Mouse (Mus musculus) heart, postnatal 0 days (tissue): ENCODE results near the gene Pik3c2b. TPM values are rescaled to one million over a fixed set of nuclear protein-coding genes. Genes with fewer than 3 reads are reported as not detected.

Experiments
- ATAC-seq: fragments of 200-750 bp; cut with Nextera tagmentation; 2 replicates; pipeline ENCODE4 v1.8.0; 2017; ENCODE audit warnings: low read depth, moderate number of reproducible peaks, moderate library complexity; ENCODE audit not compliant: insufficient read depth
- DNase-seq: peaks from one replicate; pipeline ENCODE4 v3.0.0-alpha.2; 2016; ENCODE audit warnings: low spot score
- H3K27ac ChIP-seq: fragments of 300-500 bp; sonication (generic); 2 replicates; pipeline ENCODE4 v1.5.1; 2014; ENCODE audit warnings: low read depth, mild to moderate bottlenecking
- H3K27me3 ChIP-seq: fragments of 300-500 bp; sonication (generic); 2 replicates; pipeline ENCODE4 v1.6.1; 2014; ENCODE audit warnings: low read length, mixed read lengths; ENCODE audit not compliant: control insufficient read depth, insufficient read depth
- H3K36me3 ChIP-seq: fragments of 300-500 bp; sonication (generic); replicated peaks from 2 replicates; pipeline ENCODE4 v1.6.1; 2014; ENCODE audit warnings: low read length, mixed read lengths; ENCODE audit not compliant: control insufficient read depth, insufficient read depth
- H3K4me1 ChIP-seq: fragments of 300-500 bp; sonication (generic); 2 replicates; pipeline ENCODE4 v1.6.1; 2014; ENCODE audit warnings: antibody characterized with exemption; ENCODE audit not compliant: control insufficient read depth, insufficient read depth
- H3K4me2 ChIP-seq: fragments of 300-500 bp; sonication (generic); 2 replicates; pipeline ENCODE4 v1.6.1; 2014; ENCODE audit warnings: low read depth, mild to moderate bottlenecking, low read length, moderate library complexity
- H3K4me3 ChIP-seq: fragments of 300-500 bp; sonication (generic); 2 replicates; pipeline ENCODE4 v1.5.1; 2014; ENCODE audit warnings: low read depth, low read length
- H3K9ac ChIP-seq: fragments of 300-500 bp; sonication (generic); replicated peaks from 2 replicates; pipeline ENCODE4 v1.6.1; 2014; ENCODE audit warnings: low read depth, low read length, mixed read lengths
- H3K9me3 ChIP-seq: fragments of 300-500 bp; sonication (generic); replicated peaks from 2 replicates; pipeline ENCODE4 v1.6.1; 2016; ENCODE audit warnings: low read length; ENCODE audit not compliant: control insufficient read depth
- CTCF ChIP-seq: IDR thresholded peaks from 2 replicates; pipeline ENCODE4 v1.5.1; 2016; ENCODE audit warnings: antibody characterized with exemption, control low read depth, low read depth
- EP300 ChIP-seq: IDR thresholded peaks from 2 replicates; pipeline ENCODE4 v1.6.1; 2016; ENCODE audit warnings: antibody characterized with exemption, low read depth
- WGBS: fragments of 180-500 bp; shearing (Covaris S2); extraction: QIAGEN DNeasy Blood & Tissue Kit; methylation state at CpG from one replicate; pipeline ENCODE4 v1.1.7; 2014; 5-methylcytosine and 5-hydroxymethylcytosine counted together
- polyA plus RNA-seq: library from polyadenylated mRNA; unstranded; fragments of >200 nt; fragmentation: Nextera tagmentation; extraction: Ambion mirVana; gene quantifications from 2 replicates; pipeline ENCODE4 v1.2.1, GENCODE M21; 2015
- total RNA-seq: library from RNA; depleted of rRNA; stranded (reverse); fragments of >200 nt; gene quantifications from 2 replicates; pipeline ENCODE4 v1.2.3, GENCODE M21; 2014; ENCODE audit warnings: low replicate concordance; rRNA removed

Gene Pik3c2b
- total and polyA plus RNA-seq, 2 experiments from 2014 or later, result 7.8 to 16.3 TPM

- peaks cover 11% of the 10 kb centered on the region for H3K4me1 ChIP-seq
- H3K9me3 ChIP-seq, result no peaks in the 10 kb centered on the region
- H3K27ac ChIP-seq, result no peak overlapping the region
- ATAC-seq (no peak), DNase-seq (no peak)
- no peak overlapping the region for H3K9ac ChIP-seq
- no peaks in the 10 kb centered on the region; the same call in 1 of the 2 replicates for H3K27me3 ChIP-seq
- H3K36me3 ChIP-seq, result no peaks in the 10 kb centered on the region
- TF ChIP-seq CTCF (no peak), EP300 (no peak)
- 81% methylated on average over 6 of the region's 6 CpGs for WGBS
- H3K4me2 ChIP-seq, result no peak overlapping the region
- H3K4me3 ChIP-seq, result no peak overlapping the region
Observed at GRCm38 (mm10) chr1:133155270-133155669, 109.8 kb downstream of the Pik3c2b start.

Other genes starting within 250 kb of the Pik3c2b start
- gene Lrrn2, start 165.4 kb upstream of the Pik3c2b start, total RNA-seq, result 5.0 and 5.1 TPM in 2 replicates
- gene Lrrn2, start 165.4 kb upstream of the Pik3c2b start, polyA plus RNA-seq, result 6.7 and 7.0 TPM in 2 replicates
- gene Mdm4, start 15.1 kb upstream of the Pik3c2b start, total RNA-seq, result 29.5 and 42.2 TPM in 2 replicates
- gene Mdm4, start 15.1 kb upstream of the Pik3c2b start, polyA plus RNA-seq, result 11.9 and 13.4 TPM in 2 replicates
- 24.4 and 34.8 TPM in 2 replicates for gene Ppp1r15b, start 85.5 kb downstream of the Pik3c2b start, total RNA-seq
- gene Ppp1r15b, start 85.5 kb downstream of the Pik3c2b start, polyA plus RNA-seq, result 10.5 and 12.2 TPM in 2 replicates
- gene Plekha6, start 118.5 kb downstream of the Pik3c2b start, total RNA-seq, result 19.2 and 36.1 TPM in 2 replicates
- 4.8 and 7.0 TPM in 2 replicates for gene Plekha6, start 118.5 kb downstream of the Pik3c2b start, polyA plus RNA-seq